Mouse (Mus musculus) left cerebral cortex, adult 9 months (tissue): Measurements from ENCODE around the gene Glp2r.

ENCODE experiments used
- DNase-seq, 2 experiments: peaks; one replicate each; pipeline ENCODE4 v3.0.0; 2022; ENCODE audit warnings: low spot score in 2 of 2

Glp2r gene

DNA sequence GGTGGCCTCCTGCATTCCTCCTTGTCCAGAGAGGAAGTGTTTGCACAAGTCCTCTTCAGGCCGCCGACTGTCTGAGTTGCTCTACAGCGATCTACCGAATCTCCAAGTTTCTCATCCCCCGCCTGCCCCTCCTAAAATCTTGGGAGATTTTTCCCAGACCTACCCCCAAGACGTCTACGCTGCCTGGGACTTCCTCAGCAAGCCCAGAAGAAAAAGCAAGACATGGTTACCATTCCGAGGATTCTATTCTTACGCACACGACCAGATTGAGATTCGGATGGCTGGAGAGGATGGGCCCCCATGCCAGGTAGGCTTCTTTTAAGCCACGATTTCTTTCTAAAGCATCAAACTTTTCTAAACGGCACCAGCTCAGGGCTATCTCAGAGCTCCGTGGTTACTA is at the start of gene Glp2r:
Gene Glp2r, minus strand, starts transcription at position 101 of the 400 bp plus-strand sequence.
- no peak for DNase-seq

GRCm38 (mm10) chr11:67820221-67820620 is 49.3 kb upstream of the Glp2r start:
- DNase-seq, result peak in 1 of 2 experiments; percentile 35

DNA sequence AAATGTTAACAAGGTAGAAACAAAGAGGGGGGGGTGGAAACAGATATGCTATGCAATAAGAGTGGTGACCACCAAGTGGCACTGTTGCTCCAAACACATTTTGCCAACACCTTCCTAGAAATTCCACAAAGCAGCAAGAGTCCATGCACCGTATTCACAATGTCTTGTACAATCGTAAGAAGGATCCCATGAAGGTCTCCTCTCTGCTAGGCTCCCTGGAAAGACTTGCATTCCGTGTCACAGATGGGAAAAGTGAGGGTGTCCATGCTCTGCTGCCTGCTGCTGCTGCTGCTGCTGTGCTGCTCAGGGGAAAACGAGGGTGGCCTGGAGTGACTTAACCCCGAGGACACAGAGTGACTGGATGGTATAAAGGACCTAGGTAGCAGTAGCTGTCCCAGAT is 48.7 kb upstream of the Glp2r start:
- peak in 1 of 2 experiments; percentile 48 for DNase-seq

- peak in 1 of 2 experiments; percentile 32 for DNase-seq
Measured at GRCm38 (mm10) chr11:67811535-67811934, 40.6 kb upstream of the Glp2r start.

- DNase-seq, result peak in 1 of 2 experiments; percentile 26
Measured at GRCm38 (mm10) chr11:67808051-67808450, 37.1 kb upstream of the Glp2r start.

DNA sequence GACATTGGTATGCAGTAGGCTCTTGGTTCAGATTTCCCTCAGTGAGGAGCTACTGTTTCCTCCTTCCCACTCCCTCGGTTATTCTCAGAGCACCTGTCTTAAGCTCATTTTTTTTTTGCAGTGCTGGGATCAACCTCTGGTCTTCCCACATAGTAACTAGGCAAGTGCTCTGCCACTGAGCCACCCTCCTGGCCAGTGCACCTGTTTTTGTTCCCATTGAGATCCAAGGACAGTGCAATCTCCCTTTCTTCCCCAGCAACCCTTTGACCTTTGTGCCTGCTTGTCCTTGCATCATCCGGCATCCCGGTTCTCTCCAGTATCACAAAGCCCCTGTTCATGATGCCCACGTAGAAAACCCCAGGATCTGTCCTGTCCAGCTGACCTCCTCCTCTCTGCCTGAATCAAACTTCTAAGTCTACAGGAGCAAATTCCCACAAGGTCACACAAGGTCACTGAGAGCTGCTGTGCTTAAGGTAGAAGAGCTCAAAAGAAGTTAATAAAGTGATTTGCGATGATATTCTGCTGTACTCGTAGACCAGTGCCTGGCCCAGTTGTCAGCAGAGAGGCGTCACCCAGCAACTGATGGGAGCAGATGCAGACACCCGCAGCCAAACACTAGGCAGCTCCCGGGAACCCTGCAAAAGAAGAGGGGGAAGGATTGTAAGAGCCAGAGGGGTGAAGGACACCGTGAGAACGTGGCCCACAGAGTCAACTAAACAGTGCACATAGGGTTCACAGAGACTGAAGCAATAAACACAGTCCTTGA is 36.1 kb upstream of the Glp2r start:
- DNase-seq, result no peak

DNA sequence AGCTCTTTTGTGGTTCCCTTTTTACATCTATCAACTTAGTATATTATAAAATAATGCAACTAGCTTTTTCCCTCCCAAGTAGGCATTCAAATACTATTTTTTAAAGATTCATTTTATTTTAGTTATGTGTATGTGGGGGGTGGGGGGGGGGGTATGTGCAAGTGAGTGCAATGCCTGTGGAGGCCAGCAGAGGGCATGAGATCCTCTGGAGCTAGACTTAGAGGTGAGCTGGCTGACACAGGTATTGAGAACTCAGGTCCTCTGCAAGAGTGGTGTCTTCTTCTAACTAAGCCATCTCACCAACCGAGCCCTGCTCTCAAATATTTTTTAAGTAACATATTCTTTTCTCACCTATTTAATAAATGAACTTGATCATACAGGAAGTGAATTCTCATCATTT is 34.6 kb upstream of the Glp2r start:
- no peak for DNase-seq

DNA sequence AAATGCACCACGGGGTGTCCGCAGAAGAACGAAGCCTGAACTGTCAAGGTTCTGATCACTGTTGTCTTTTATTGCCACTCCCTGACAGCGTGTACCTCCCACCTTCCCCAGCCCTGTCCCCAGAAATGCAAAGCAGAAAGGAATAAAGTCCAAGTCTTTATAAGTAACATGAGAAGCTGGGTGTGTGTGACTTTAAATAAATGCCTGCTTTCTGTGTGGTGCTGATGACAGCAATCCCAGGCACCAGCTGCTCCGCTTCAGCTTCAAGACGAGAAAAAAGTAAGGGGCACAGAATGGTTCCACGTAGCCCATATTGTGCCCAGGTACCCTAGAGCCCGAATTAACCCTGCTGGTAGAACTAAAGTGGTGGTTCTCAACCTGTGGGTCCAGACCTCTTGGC is 30.2 kb upstream of the Glp2r start:
- DNase-seq, result no peak

DNA sequence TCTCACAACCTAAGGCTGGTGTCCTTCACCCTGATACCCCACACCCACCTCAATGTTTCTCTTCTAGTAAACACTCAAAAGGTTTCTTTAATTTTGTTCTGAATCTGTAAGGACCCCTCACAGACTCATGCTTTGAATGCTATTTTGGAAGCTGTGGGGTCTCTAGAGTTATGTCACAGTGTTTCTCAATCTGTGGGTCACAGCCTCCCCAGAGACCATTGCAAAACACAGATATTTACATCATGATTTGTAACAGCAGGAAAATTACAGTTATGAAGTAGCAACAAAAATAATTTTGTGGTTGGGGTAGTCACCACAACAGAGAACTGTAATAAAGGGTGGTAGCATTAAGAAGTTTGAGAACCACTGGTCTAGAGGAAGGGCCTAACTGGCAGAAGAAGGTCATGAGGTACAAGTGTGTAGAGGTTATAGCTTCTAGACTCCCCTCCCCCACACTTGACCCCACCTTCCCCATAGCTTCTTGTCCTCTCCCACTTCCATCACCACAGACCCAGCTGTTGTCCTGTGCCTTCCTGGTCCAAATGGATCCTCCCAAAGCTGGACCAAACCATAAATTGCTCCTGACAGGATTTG is 29.3 kb upstream of the Glp2r start:
- DNase-seq, result no peak

- DNase-seq, result no peak
Measured at GRCm38 (mm10) chr11:67797931-67798330, 27.0 kb upstream of the Glp2r start, which contains the start of gene Dhrs7c. Gene Dhrs7c (plus strand): TSS chr11:67798187.

DNA sequence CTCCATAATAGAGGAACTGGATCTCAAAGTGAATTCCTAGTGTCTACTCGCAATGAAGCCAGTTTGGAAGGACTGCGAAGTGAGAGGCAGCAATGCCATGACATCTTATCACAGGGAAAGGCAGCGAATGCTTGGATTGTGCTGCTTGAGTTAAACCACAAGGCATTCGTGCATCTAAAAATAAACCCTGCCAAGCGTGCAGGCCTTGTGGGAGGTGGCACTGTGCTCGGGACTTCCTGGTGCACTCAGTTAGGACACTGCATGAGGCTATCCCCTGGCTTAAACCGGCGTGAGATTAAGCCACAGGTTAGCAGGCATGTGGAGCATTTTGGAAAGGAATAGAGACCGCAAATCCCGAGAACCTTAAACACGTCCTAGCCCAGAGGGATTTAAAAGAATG is 19.2 kb upstream of the Glp2r start:
- DNase-seq, result no peak

DNA sequence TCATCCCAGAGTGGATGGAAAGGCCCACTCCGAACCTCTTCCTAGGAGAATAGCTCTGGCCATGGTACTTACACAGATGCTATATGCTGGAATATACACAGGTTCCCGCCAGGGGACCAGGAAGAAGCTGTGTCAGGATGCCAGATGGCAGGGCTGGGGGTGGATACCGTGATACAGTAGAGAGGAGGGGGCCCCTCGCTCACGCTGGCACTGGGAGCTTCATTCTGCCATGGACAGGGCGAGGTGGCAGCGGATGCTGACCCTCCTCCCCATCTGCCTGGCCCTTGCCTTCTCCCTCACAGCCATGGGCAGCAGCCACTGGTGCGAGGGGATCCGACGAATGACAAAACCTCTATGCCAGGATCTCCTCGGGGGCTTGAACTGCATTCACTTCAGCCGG is 3.4 kb upstream of the Glp2r start, which contains the start of gene Gsg1l2:
Gene Gsg1l2, plus strand, starts transcription at position 230 of the 400 bp plus-strand sequence.
- no peak for DNase-seq

- DNase-seq, result peak; percentile 22 to 77
Measured at GRCm38 (mm10) chr11:67772577-67772976, 1.6 kb upstream of the Glp2r start.

DNA sequence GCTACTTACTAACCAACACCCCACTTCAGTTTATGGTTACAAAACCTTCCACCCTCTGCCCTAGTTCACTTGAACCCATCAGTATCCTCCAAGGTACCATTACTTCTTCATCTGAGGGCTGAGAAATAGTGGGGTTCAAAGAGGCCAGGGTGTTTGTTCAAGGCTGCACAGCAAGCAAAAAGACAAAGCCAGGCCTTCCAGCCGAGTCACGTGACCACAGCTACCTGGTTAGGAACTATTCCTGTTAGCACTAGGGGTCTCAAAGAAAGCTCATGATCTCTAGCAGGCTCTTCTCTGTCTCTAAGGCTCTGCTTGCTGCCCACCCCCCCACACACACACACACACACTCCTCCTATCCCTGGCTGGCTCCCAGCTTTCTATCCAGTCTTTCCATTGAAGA is 738 bp upstream of the Glp2r start:
- DNase-seq, result no peak

DNA sequence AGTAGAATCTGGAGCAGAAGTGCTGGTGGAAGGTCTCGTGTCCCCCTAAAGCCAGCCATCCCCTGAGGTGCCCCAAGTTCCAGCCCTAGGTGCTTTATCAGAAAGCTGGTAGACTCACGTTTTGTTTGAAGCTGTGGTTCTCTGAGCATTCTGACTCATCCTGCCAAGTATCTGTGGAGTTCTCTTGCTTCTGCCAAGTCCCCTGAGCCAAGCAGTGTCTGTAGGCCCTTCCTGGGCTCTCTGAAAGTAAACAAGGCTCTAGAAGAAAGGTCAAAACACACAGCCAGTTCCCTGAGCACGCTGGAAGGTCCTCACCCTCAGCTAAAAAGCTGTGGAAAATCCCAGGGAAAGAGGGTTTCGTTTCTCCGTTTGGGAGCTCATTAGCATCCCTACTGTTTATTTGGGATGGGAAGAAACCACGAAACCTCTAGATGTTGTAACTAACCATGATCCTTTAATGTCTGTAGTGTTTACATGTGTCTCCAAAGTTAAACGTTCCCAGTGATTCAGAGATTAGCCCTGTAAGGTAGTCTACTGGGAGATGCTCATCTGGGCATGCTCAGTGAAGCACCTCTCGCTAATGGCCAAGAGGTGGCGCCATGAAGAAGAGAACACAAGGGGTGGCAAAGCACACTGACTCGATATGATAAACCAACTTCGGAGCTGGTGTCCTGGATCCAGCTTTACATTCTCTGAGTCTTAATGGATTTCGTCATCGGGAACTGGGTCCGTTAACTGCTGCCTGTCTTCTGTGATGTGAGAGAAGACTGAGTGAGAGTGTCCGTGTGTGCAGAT is 13.4 kb downstream of the Glp2r start:
- DNase-seq, result no peak

DNA sequence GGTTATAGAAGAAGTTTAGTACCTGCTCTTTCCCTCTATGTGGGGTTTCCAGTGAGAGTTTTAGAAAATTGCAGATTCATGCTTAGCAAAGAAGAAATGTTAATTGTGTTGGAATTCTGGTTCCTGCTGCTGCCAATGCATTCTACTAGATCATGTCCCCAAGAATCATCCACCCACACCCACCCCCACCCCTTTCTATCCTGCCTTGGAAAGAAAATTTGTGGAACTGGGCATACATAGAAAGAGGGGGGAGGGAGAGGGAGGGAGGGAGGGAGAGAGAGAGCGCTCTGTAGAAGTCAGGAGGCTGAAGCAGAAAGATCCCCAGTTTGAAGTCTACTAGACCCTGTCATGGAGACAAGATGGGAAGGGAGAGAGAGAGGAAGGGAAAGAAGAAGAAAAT is 14.7 kb downstream of the Glp2r start:
- DNase-seq, result no peak

GRCm38 (mm10) chr11:67741569-67741968 is 29.4 kb downstream of the Glp2r start:
- DNase-seq, result no peak

DNA sequence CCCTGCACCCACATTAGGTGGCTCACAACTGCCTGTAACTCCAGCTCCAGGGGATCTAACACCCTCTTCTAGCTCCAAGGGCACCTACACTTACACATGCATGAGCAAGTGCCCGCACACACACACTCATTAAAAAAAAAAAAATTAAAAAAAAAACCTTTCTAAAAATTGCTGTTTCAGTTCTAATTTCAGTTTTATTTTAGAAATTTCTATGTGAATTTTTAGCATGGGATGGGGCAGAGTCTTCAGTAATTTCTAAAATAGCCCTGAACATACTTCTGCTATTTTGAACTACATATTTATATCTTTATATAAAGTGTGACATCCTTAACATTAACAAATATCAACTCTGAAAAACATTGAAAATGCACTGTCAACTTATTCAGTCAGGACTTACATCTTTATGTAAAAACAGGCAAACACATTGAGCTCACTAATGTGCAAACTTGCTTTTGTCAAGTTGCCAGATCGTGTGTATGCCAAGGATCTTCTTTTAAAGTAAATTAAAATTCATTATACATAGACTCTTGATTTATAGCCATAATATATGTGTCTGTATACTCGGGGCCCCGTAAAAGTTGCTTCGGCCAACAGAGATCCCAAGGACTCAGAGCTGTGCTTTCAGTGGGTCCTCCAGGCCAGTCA is 32.0 kb downstream of the Glp2r start:
- no peak for DNase-seq

- no peak for DNase-seq
Measured at GRCm38 (mm10) chr11:67738345-67738744, 32.6 kb downstream of the Glp2r start.

DNA sequence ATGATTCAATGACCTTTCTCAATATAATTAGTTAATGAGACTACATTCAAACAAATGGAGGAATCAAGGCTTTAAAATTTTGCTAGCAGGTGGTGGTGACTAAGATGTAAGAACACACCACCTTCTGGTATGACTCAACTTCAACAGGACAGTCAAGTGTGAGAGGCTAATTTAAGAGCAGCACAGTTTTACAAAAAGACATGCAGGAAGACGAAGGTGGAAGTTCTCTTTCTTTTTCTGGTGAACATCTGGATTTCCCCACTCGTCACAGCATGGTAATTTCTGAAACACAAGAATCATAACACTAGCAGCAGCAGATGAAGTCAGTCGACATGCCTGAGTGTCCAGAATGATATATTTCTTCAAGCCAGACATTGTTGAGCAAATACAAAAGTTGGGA is 36.4 kb downstream of the Glp2r start:
- peak; percentile 35 to 53 for DNase-seq

GRCm38 (mm10) chr11:67733726-67734125 is 37.2 kb downstream of the Glp2r start:
- no peak for DNase-seq

DNA sequence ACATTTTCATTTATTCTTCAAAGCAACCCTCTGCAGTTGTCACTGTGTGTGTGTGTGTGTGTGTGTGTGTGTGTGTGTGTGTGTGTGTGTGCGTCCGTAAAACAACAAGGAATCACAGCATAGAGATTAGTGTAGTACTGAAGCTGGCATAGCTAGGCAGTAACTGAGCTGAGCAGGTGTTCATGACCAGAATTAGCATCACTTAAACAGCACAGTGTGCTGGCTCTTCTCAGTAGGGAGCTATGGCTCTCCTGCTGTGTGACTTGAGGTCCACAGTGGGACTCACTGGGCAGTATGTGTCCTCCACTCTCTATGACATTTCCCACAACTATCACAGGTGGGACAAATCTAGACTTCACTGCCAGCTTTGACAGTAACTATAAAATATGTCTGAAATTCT is 39.9 kb downstream of the Glp2r start:
- DNase-seq, result no peak
